Mouse (Mus musculus) cerebellum, postnatal 25 days (tissue): ENCODE measurements at regions not wholly inside any gene's neighbourhood (a gene's known extent, or its start where the extent isn't known, plus 50 kb on each side); places are given as distances from the start of the nearest gene placed in this dataset.

Source experiments
- DNase-seq, 2 experiments: peaks; one replicate each; pipeline ENCODE4 v3.0.0; 2021; ENCODE audit warnings: mixed read lengths in 2 of 2

GRCm38 (mm10) chr15:18360256-18360655 is 458.5 kb upstream of the Cdh10 start:
- peak; percentile 29 to 41 for DNase-seq

DNA sequence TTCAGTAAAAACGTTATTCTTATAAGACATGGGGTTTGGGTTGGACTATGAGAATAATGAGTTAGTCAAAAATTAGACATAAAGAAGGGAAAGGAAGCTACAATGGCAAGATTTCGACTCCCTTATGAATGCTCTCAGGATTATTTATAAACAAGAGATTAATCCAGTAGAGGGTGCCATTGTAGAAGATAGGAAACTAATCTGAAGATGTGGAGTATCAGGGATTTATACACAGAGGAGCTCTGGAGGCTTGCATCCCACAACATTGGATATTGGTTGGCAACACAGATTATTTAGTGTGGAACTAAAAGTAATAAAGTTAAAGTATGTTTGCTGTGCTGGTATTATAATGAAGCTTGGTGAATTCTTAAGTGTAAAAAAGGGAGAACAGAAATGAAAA is 419.0 kb upstream of the Cdh10 start:
- DNase-seq: no peak

GRCm38 (mm10) chr15:18400257-18400846 is 418.4 kb upstream of the Cdh10 start:
- no peak for DNase-seq

GRCm38 (mm10) chr15:18432705-18433104 is 386.0 kb upstream of the Cdh10 start:
- DNase-seq: no peak

GRCm38 (mm10) chr15:18453801-18454200 is 364.9 kb upstream of the Cdh10 start:
- no peak for DNase-seq

DNA sequence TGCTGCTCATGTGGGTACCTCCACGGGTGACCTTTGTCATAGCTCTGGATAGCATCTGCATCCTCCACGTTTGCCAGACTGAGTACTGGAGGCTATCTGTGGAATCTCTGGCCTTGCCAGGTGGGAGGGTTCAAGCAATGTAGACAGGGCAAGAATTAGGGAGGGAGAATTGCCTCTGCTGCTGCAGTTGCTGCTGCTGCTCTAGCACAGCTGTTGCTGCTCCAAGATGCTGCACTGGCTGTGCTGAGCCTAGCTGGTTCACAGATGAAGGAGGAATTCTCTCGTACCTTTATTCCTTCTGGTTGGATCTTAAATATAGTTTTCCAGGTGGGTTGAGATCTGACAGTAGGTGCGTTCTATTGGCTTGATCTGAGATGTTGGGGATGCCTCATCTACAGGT is 336.4 kb upstream of the Cdh10 start:
- peak in 1 of 2 experiments; percentile 7 for DNase-seq

GRCm38 (mm10) chr15:18511606-18512005 is 307.1 kb upstream of the Cdh10 start:
- no peak for DNase-seq

DNA sequence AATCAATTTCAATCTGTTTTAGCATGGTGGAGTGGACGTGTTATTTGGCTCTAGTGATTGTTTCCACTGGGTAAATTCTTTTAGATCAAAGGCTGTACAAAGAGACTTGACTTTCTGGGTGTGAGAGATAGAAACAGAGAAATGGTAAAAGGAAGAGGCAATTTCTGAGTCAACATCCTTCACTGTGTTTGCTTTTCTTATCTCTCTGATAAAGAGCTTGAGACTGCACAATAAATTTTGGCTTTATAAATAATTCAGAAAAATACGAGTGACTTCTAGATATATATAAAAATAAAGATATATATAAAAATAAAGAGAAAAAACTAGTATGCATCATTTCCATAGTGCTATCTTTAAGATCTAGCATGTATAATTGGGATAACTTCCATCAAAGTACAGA is 301.0 kb upstream of the Cdh10 start:
- DNase-seq: no peak

DNA sequence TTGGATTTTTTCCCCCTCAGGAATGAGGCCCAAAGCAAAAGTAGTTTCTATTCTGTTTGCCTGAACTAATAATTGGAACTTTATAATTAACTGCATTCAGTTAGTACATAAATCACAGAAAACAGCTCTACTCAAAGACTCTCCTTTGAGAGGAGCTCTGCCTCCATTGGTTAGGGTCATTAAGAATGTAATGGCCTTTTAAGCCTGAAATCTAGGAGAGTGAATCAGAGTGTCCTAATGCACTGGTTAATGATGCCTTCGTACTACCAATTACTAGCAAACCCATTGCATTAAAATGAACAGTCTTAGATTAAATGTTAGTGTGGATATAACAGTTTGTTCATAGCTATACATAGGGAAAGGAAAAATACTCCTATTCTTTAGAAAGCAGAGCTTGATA is 262.3 kb upstream of the Cdh10 start:
- DNase-seq: no peak
